Mouse (Mus musculus) cerebellum, postnatal 10 days (tissue): ENCODE data around the gene Slco1a5.
"Not testable (repeated sequence)": the region's sequence is repeated elsewhere in the genome, so short reads cannot be mapped to it uniquely, and the experiment has no call there.

Experiments
- DNase-seq, 2 experiments: peaks; one replicate each; pipeline ENCODE4 v3.0.0; 2021; ENCODE audit warnings: mixed read lengths in 2 of 2

The Slco1a5 gene

GRCm38 (mm10) chr6:142289413-142290118, 33.2 kb downstream of the Slco1a5 start:
- no peak for DNase-seq

- DNase-seq, result no peak
Measured at GRCm38 (mm10) chr6:142275721-142276442, 46.9 kb downstream of the Slco1a5 start.

DNA sequence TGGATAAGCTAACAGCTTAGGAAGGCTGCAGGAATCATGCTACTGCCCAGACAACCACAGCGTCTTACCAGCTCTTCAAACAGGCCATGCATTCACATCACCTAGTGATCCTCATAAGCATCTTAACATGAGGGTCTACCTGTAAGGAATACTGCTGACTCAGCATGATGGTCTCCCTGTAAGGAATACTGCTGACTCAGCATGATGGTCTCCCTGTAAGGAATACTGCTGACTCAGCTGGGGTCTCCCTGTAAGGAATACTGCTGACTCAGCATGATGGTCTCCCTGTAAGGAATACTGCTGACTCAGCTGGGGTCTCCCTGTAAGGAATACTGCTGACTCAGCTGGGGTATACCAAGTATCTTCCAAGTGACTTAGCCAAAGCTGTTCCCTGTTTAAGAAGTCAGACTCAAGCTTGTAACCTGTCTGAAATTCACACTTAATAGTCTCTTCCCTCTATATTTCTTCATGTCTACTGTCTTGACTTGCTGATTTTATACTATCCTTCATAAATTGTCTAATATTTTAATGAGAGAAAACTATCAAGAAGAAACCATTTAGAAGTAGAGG, 72.0 kb downstream of the Slco1a5 start:
- DNase-seq, result not testable (repeated sequence)

GRCm38 (mm10) chr6:142245065-142245464, 77.7 kb downstream of the Slco1a5 start:
- DNase-seq, result no peak

GRCm38 (mm10) chr6:142239468-142239867, 83.3 kb downstream of the Slco1a5 start:
- no peak for DNase-seq

DNA sequence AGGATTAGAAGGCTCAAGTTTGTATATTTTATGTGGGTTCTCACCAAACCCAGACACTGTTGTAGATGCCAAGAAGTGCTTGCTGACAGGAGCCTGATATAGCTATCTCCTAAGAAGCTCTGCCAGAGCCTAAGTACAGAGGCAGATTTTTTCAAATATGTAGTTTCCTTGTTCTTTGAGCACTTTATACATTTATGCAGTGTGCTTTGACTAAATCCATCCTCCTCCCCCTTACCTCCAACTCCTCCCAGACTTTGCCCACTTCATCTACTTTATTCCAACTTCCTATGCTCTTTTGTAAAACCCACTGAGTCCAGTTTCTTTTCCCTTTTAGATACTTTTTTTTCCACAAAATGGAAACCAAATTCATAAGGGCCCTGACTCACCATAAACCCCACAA, 102.6 kb downstream of the Slco1a5 start:
- DNase-seq, result no peak

DNA sequence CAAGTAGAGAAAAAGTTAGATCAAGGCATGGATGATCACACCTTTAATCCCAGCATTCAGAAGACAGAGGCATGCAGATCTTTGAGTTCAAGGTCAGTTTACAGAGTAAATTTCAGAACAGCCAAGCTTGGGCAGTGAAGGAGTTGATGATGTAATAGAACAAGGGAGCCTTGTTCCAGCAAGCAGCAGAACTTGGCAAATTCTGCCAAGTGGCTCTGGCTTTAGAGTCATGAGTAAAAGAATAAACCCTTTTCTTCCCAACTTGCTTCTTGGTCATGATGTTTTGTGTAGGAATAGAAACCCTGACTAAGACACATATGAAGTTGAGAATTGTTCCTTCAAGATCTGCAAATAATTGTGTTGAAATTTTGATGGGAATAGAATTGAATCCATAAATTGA, 111.0 kb downstream of the Slco1a5 start:
- DNase-seq, result no peak

DNA sequence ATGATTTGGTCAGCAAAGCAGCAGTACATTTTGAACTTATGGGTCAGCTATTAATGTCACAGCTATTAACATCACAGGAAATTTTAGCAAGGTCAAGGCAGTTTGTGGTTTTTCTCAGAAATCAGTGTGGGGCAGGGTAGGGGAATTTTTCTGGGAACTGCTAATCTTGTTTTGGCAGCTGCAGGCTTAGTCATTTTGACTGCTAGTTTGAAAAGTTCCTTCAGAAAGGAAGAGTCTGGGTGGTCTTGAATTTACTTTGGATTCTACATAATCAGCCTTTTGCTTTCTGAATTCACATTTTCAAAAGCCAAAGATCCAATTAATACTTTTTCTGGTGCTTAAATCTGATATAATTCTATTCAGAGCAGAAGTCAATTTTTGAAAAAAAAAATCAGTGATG, 113.0 kb downstream of the Slco1a5 start:
- no peak for DNase-seq

DNA sequence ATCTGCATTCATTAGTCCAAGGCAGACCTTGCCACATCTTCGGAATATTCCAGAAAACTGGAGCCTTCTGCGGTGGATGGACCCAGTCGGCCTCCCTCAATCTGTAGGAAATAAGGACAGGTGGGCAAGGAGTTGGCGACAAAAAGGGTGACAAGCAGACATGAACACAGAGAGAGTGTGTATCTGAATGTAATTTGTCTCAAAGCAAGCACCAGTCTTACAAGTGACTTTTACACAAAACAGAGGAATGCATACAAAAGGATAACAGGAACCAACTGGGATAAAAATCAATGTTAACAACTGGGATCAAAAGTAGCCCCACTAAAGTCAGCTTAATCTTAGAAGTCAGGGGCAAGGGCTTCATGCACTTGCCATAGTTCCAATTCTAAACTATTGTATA, 114.4 kb downstream of the Slco1a5 start, which contains the start of gene Slco1a6:
Slco1a6 (minus strand) TSS at position 101 of the 400 bp plus-strand sequence.
- no peak for DNase-seq

DNA sequence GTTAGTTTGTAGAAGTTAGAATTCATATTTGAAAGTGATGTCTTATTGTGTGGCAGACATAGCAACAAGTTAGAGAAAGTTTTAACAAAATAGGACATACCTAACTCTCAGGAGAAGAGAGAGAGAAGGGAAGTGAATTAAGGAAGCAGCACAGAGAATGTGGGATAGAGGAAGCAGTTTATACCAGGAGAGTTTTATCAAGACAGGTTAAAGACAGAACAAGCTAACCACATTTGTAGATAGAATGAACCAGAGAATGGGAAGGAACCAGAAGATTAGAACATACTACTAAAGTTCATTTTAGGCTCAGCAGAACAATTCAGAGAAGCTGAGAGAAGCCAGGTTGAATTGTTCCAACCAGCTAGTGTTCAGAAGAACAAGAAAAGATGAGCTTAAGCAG, 122.3 kb downstream of the Slco1a5 start:
- no peak for DNase-seq

GRCm38 (mm10) chr6:142194245-142194644, 128.5 kb downstream of the Slco1a5 start:
- no peak for DNase-seq

- DNase-seq, result no peak
Measured at GRCm38 (mm10) chr6:142191962-142192361, 130.8 kb downstream of the Slco1a5 start.

GRCm38 (mm10) chr6:142187426-142187825, 135.4 kb downstream of the Slco1a5 start:
- no peak for DNase-seq

- DNase-seq, result no peak
Measured at GRCm38 (mm10) chr6:142185868-142186415, 136.8 kb downstream of the Slco1a5 start.
